13 mouse cellular contexts compared by ENCODE assay signal in the genomic region with DNA sequence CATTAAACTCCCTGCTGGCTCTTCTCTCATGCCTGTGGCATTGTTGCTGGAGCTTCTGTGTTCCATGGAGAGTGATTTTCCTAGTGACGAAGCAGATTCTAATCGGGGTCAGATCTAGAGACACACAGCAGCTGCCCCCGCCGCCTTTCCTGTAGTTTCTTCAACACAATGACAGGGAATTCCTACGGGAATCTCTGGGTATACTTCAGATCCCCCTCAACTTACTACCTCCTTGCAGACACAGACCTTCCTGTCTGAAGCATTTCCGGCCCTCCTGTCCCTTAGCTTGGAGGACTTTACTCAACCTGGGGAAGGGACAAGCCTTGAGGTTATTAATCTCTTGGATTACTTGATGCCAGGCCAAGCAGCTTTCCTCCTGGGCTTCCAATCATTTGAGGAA.
DNase-seq lines count a peak whose midpoint lies in the region; ATAC-seq lines count a peak whose summit lies in the region.
"Had no signal": no experiment of that assay in that cellular context is flagged by ENCODE, and none has a peak within 500 bp of the region (broad histone marks: within the 10 kb centered on the region; RNA-seq: fewer than 3 reads in every experiment).

No protein-coding gene starts in this region.

- H3K36me3 ChIP-seq in heart, embryonic 11.5 days (ENCODE audit: control insufficient read depth, insufficient read depth, low read length), result no peaks in the 10 kb centered on the region
- no peaks in the 10 kb centered on the region for H3K36me3 ChIP-seq in heart, embryonic 10.5 days
- no peaks in the 10 kb centered on the region for H3K36me3 ChIP-seq in kidney, embryonic 14.5 days (ENCODE audit: control insufficient read depth, insufficient read depth, low read length)
- H3K36me3 ChIP-seq in hindbrain, embryonic 16.5 days (ENCODE audit: control insufficient read depth, insufficient read depth, low read length), result no peaks in the 10 kb centered on the region
- H3K36me3 ChIP-seq: hindbrain, embryonic 12.5 days; stomach, embryonic 15.5 days had no signal

- no peak for ATAC-seq in heart, embryonic 11.5 days (replicated peaks; ENCODE audit: insufficient number of reproducible peaks, low FRiP score, low TSS enrichment)
- no peak for ATAC-seq in kidney, embryonic 14.5 days (ENCODE audit: low FRiP score, low TSS enrichment)
- no peak for ATAC-seq in hindbrain, embryonic 16.5 days
- ATAC-seq: forebrain, embryonic 16.5 days had no signal

- H3K4me3 ChIP-seq in heart, embryonic 11.5 days (ENCODE audit: low read depth, low read length), result no peak overlapping the region
- no peak overlapping the region for H3K4me3 ChIP-seq in heart, embryonic 10.5 days
- no peak overlapping the region for H3K4me3 ChIP-seq in kidney, embryonic 14.5 days (ENCODE audit: low read length)
- H3K4me3 ChIP-seq in hindbrain, embryonic 16.5 days (ENCODE audit: low read length), result no peak overlapping the region
- H3K4me3 ChIP-seq: hindbrain, embryonic 12.5 days; stomach, embryonic 15.5 days had no signal

- H3K27ac ChIP-seq in heart, embryonic 11.5 days (ENCODE audit: low read depth, low read length), result no peak overlapping the region
- peak overlapping the region; percentile 26; the same call in 1 of the 2 replicates for H3K27ac ChIP-seq in heart, embryonic 10.5 days
- peak overlapping the region; percentile 24; the same call in 1 of the 2 replicates for H3K27ac ChIP-seq in kidney, embryonic 14.5 days (ENCODE audit: low read depth, low read length)
- H3K27ac ChIP-seq in hindbrain, embryonic 16.5 days (ENCODE audit: low read depth, low read length), result no peak overlapping the region
- H3K27ac ChIP-seq: hindbrain, embryonic 12.5 days; stomach, embryonic 15.5 days had no signal

- H3K9ac ChIP-seq in heart, embryonic 11.5 days (ENCODE audit: low read depth, low read length), result no peak overlapping the region
- H3K9ac ChIP-seq in kidney, embryonic 14.5 days (ENCODE audit: low read depth, low read length), result no peak overlapping the region
- H3K9ac ChIP-seq in hindbrain, embryonic 16.5 days (ENCODE audit: low read depth, low read length), result no peak overlapping the region
- H3K9ac ChIP-seq: hindbrain, embryonic 12.5 days; stomach, embryonic 15.5 days had no signal

- WGBS in heart, embryonic 11.5 days (ENCODE audit: insufficient replicate concordance), result 56% methylated on average over 6 of the region's 6 CpGs
- 54% methylated on average over 6 of the region's 6 CpGs for WGBS in heart, embryonic 10.5 days
- 64% methylated on average over 6 of the region's 6 CpGs for WGBS in kidney, embryonic 14.5 days
- 69% methylated on average over 6 of the region's 6 CpGs for WGBS in hindbrain, embryonic 16.5 days

- no peak overlapping the region for H3K4me2 ChIP-seq in heart, embryonic 11.5 days
- no peak overlapping the region for H3K4me2 ChIP-seq in kidney, embryonic 14.5 days (replicated peaks; ENCODE audit: low read depth, low read length)
- H3K4me2 ChIP-seq in hindbrain, embryonic 16.5 days (ENCODE audit: low read length), result no peak overlapping the region
- H3K4me2 ChIP-seq: hindbrain, embryonic 12.5 days; liver, embryonic 11.5 days; stomach, embryonic 15.5 days had no signal

- peak; percentile 98 for DNase-seq in heart, adult 11 months
- DNase-seq in heart, embryonic 10.5 days (ENCODE audit: low spot score), result no peak
- peak; percentile 82 for DNase-seq in lung, postnatal 36 days
- DNase-seq in frontal cortex, postnatal 14 days (ENCODE audit: low spot score in 2 of 2), result no peak
- DNase-seq in cerebellum, adult 8-10 months, result no peak
- DNase-seq: layer of hippocampus, postnatal 36 days had no signal

- H3K9me3 ChIP-seq in heart, embryonic 11.5 days (replicated peaks; ENCODE audit: control insufficient read depth, low read length), result no peaks in the 10 kb centered on the region
- no peaks in the 10 kb centered on the region for H3K9me3 ChIP-seq in heart, embryonic 10.5 days
- H3K9me3 ChIP-seq in kidney, embryonic 14.5 days (ENCODE audit: control insufficient read depth, low read length), result no peaks in the 10 kb centered on the region
- H3K9me3 ChIP-seq in hindbrain, embryonic 16.5 days (ENCODE audit: control insufficient read depth, low read length), result no peaks in the 10 kb centered on the region
- H3K9me3 ChIP-seq: hindbrain, embryonic 12.5 days; stomach, embryonic 15.5 days had no signal

- no peaks in the 10 kb centered on the region for H3K4me1 ChIP-seq in heart, embryonic 11.5 days (ENCODE audit: control insufficient read depth, insufficient read depth, low read length)
- peaks cover 13% of the 10 kb centered on the region for H3K4me1 ChIP-seq in heart, embryonic 10.5 days
- H3K4me1 ChIP-seq in kidney, embryonic 14.5 days (ENCODE audit: control insufficient read depth, insufficient read depth, low read length), result no peaks in the 10 kb centered on the region
- no peaks in the 10 kb centered on the region for H3K4me1 ChIP-seq in hindbrain, embryonic 16.5 days (ENCODE audit: control insufficient read depth, insufficient read depth, low read depth, low read length)

- H3K27me3 ChIP-seq in heart, embryonic 11.5 days (ENCODE audit: control insufficient read depth, insufficient read depth, low read length), result no peaks in the 10 kb centered on the region
- H3K27me3 ChIP-seq in heart, embryonic 10.5 days (ENCODE audit: insufficient read depth, poor library complexity, severe bottlenecking), result no peaks in the 10 kb centered on the region
- no peaks in the 10 kb centered on the region for H3K27me3 ChIP-seq in kidney, embryonic 14.5 days (ENCODE audit: control insufficient read depth, insufficient read depth, low read length)
- no peaks in the 10 kb centered on the region for H3K27me3 ChIP-seq in hindbrain, embryonic 16.5 days (replicated peaks; ENCODE audit: control insufficient read depth, insufficient read depth, low read length)
- H3K27me3 ChIP-seq: hindbrain, embryonic 12.5 days; stomach, embryonic 15.5 days had no signal

Comparison
In these comparisons a context has a peak if more than half of its experiments do, and no peak if none do; other contexts are left out.
1. DNase-seq: peak in heart, adult 11 months (single experiment) and lung, postnatal 36 days (single experiment); none in heart, embryonic 10.5 days (single experiment), frontal cortex, postnatal 14 days (0 of 2) and cerebellum, adult 8-10 months (single experiment).
2. H3K27ac ChIP-seq: peak in heart, embryonic 10.5 days (single experiment) and kidney, embryonic 14.5 days (single experiment); none in heart, embryonic 11.5 days (single experiment) and hindbrain, embryonic 16.5 days (single experiment).